Mouse (Mus musculus): ENCODE data around the gene Abi3. TPM values are rescaled to one million over a fixed set of nuclear protein-coding genes. Genes with fewer than 3 reads are reported as not detected.

Gene Abi3
- polyA plus RNA-seq, 1 experiment from 2014 or later = 0.64 TPM

- Histone ChIP-seq H3K27me3 (ENCODE audit: control insufficient read depth, insufficient read depth, low read length) (peaks cover 14% of the 10 kb centered on the region), H3K9ac (replicated peaks; ENCODE audit: low read depth, low read length) (no peak overlapping the region), H3K4me3 (ENCODE audit: low read depth, low read length) (no peak overlapping the region), H3K4me1 (ENCODE audit: control insufficient read depth, insufficient read depth, low read length) (peaks cover 5% of the 10 kb centered on the region; the same call in 1 of the 2 replicates), H3K4me2 (ENCODE audit: low read depth, low read length) (no peak overlapping the region), H3K36me3 (ENCODE audit: control insufficient read depth, insufficient read depth, low read length) (no peaks in the 10 kb centered on the region), H3K9me3 (ENCODE audit: control insufficient read depth, low read length) (no peaks in the 10 kb centered on the region), H3K27ac (ENCODE audit: low read depth, low read length) (no peak overlapping the region)
- WGBS = 95% methylated on average over 4 of the region's 4 CpGs
- no peak for ATAC-seq (ENCODE audit: low read depth)
These were observed 19.8 kb downstream of the Abi3 start for GRCm38 (mm10) chr11:95822437-95822836.

DNA sequence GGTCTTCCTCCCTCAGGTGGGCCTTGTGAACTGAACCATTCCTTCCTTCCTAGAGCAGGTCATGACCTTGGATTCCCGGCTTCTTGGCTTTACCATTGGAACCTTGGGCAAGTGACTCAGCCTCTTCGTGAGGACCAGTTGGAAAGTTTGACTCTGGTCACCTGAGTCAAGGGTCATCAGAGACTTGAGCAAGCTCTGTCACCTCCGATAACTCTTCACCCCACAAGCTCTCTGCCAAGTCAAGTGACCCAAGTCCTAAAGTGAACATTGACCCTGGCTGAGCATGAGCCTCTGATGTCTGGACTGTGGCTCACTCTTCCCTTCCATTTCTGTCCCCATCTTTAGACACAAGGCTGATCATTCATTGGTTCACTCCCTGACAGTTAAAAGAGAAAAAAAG is 20.8 kb downstream of the Abi3 start:
- no peak overlapping the region for H3K27ac ChIP-seq (ENCODE audit: low read depth, low read length)
- 94% methylated on average over 3 of the region's 3 CpGs for WGBS
- ATAC-seq (ENCODE audit: low read depth) = no peak

GRCm38 (mm10) chr11:95819138-95819537 is 23.1 kb downstream of the Abi3 start:
- Histone ChIP-seq H3K27ac (ENCODE audit: low read depth, low read length) (no peak overlapping the region), H3K9ac (replicated peaks; ENCODE audit: low read depth, low read length) (no peak overlapping the region), H3K27me3 (ENCODE audit: control insufficient read depth, insufficient read depth, low read length) (peaks cover 2% of the 10 kb centered on the region), H3K9me3 (ENCODE audit: control insufficient read depth, low read length) (no peaks in the 10 kb centered on the region), H3K4me1 (ENCODE audit: control insufficient read depth, insufficient read depth, low read length) (no peaks in the 10 kb centered on the region), H3K36me3 (ENCODE audit: control insufficient read depth, insufficient read depth, low read length) (no peaks in the 10 kb centered on the region), H3K4me2 (ENCODE audit: low read depth, low read length) (no peak overlapping the region), H3K4me3 (ENCODE audit: low read depth, low read length) (no peak overlapping the region)
- WGBS = 86% methylated on average over 8 of the region's 8 CpGs
- no peak for ATAC-seq (ENCODE audit: low read depth)

More for the DNA sequence above, 20.8 kb downstream of the Abi3 start:
- H3K9me3 ChIP-seq (ENCODE audit: control insufficient read depth, low read length) = no peaks in the 10 kb centered on the region
- H3K9ac ChIP-seq (replicated peaks; ENCODE audit: low read depth, low read length) = no peak overlapping the region
- H3K36me3 ChIP-seq (ENCODE audit: control insufficient read depth, insufficient read depth, low read length) = no peaks in the 10 kb centered on the region
- H3K4me3 ChIP-seq (ENCODE audit: low read depth, low read length) = no peak overlapping the region
- H3K4me2 ChIP-seq (ENCODE audit: low read depth, low read length) = no peak overlapping the region
- H3K4me1 ChIP-seq (ENCODE audit: control insufficient read depth, insufficient read depth, low read length) = peaks cover 5% of the 10 kb centered on the region; the same call in 1 of the 2 replicates
- peaks cover 8% of the 10 kb centered on the region for H3K27me3 ChIP-seq (ENCODE audit: control insufficient read depth, insufficient read depth, low read length)

DNA sequence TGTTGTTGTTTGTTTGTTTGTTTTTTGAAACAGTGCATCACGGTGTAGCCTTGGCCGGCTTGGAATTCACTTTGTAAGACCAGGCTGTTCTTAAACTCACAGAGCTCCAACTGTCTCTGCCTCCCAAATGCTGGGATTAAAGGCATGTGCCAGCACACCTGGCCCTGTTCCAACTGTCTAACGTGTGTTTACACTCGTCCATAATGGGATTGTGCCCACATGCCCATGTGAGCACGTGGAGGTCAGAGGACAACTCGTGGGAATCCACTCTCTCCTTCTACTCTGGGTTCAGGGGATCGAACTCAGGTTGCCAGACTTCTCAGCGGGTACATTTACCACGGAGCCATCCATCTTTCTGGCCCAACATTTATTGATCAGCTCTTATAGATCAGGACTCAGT is 26.9 kb downstream of the Abi3 start:
- H3K36me3 ChIP-seq (ENCODE audit: control insufficient read depth, insufficient read depth, low read length) = no peaks in the 10 kb centered on the region
- no peak overlapping the region for H3K27ac ChIP-seq (ENCODE audit: low read depth, low read length)
- no peaks in the 10 kb centered on the region for H3K4me1 ChIP-seq (ENCODE audit: control insufficient read depth, insufficient read depth, low read length)
- ATAC-seq (ENCODE audit: low read depth) = no peak
- WGBS = 79% methylated on average over 9 of the region's 9 CpGs
- no peak overlapping the region for H3K9ac ChIP-seq (replicated peaks; ENCODE audit: low read depth, low read length)
- no peak overlapping the region for H3K4me3 ChIP-seq (ENCODE audit: low read depth, low read length)
- H3K9me3 ChIP-seq (ENCODE audit: control insufficient read depth, low read length) = no peaks in the 10 kb centered on the region
- H3K4me2 ChIP-seq (ENCODE audit: low read depth, low read length) = no peak overlapping the region
- no peaks in the 10 kb centered on the region for H3K27me3 ChIP-seq (ENCODE audit: control insufficient read depth, insufficient read depth, low read length)

GRCm38 (mm10) chr11:95814857-95815256 is 27.4 kb downstream of the Abi3 start:
- no peaks in the 10 kb centered on the region for H3K9me3 ChIP-seq (ENCODE audit: control insufficient read depth, low read length)
- 80% methylated on average over 5 of the region's 5 CpGs for WGBS
- H3K4me1 ChIP-seq (ENCODE audit: control insufficient read depth, insufficient read depth, low read length) = no peaks in the 10 kb centered on the region
- no peak overlapping the region for H3K4me3 ChIP-seq (ENCODE audit: low read depth, low read length)
- no peak overlapping the region for H3K9ac ChIP-seq (replicated peaks; ENCODE audit: low read depth, low read length)
- H3K27me3 ChIP-seq (ENCODE audit: control insufficient read depth, insufficient read depth, low read length) = no peaks in the 10 kb centered on the region
- H3K27ac ChIP-seq (ENCODE audit: low read depth, low read length) = no peak overlapping the region
- no peaks in the 10 kb centered on the region for H3K36me3 ChIP-seq (ENCODE audit: control insufficient read depth, insufficient read depth, low read length)
- ATAC-seq (ENCODE audit: low read depth) = no peak
- no peak overlapping the region for H3K4me2 ChIP-seq (ENCODE audit: low read depth, low read length)

- no peak overlapping the region for H3K4me3 ChIP-seq (ENCODE audit: low read depth, low read length)
- H3K27ac ChIP-seq (ENCODE audit: low read depth, low read length) = no peak overlapping the region
- H3K9me3 ChIP-seq (ENCODE audit: control insufficient read depth, low read length) = no peaks in the 10 kb centered on the region
- 95% methylated on average over 2 of the region's 2 CpGs for WGBS
- H3K36me3 ChIP-seq (ENCODE audit: control insufficient read depth, insufficient read depth, low read length) = no peaks in the 10 kb centered on the region
- no peak overlapping the region for H3K4me2 ChIP-seq (ENCODE audit: low read depth, low read length)
- H3K9ac ChIP-seq (replicated peaks; ENCODE audit: low read depth, low read length) = no peak overlapping the region
- no peaks in the 10 kb centered on the region for H3K4me1 ChIP-seq (ENCODE audit: control insufficient read depth, insufficient read depth, low read length)
- H3K27me3 ChIP-seq (ENCODE audit: control insufficient read depth, insufficient read depth, low read length) = no peaks in the 10 kb centered on the region
- ATAC-seq (ENCODE audit: low read depth) = no peak
These were observed 28.2 kb downstream of the Abi3 start for GRCm38 (mm10) chr11:95814101-95814500.

DNA sequence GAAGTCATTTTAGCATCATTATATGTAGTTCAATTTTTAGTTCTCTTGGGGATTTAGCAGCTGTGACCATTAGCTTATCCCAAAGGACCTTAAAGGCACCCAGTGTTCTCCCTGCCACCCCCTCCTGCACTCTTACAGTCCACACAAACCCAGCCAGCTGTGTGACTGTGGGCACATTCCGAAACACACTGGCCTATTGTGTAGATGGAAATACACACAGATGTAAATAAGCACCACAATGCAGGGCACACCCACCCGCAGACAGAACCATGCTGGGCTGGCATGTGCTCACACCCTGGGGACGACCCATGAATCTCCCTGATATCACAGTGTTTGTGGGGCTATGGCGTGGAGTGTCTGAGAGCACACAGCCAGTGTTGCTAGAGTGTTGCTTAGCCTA is 30.1 kb downstream of the Abi3 start:
- no peak for ATAC-seq (ENCODE audit: low read depth)
- WGBS = 49% methylated on average over 4 of the region's 4 CpGs
- Histone ChIP-seq H3K27me3 (ENCODE audit: control insufficient read depth, insufficient read depth, low read length) (no peaks in the 10 kb centered on the region), H3K9me3 (ENCODE audit: control insufficient read depth, low read length) (no peaks in the 10 kb centered on the region), H3K9ac (replicated peaks; ENCODE audit: low read depth, low read length) (no peak overlapping the region), H3K27ac (ENCODE audit: low read depth, low read length) (no peak overlapping the region), H3K4me2 (ENCODE audit: low read depth, low read length) (no peak overlapping the region), H3K4me1 (ENCODE audit: control insufficient read depth, insufficient read depth, low read length) (no peaks in the 10 kb centered on the region), H3K4me3 (ENCODE audit: low read depth, low read length) (no peak overlapping the region), H3K36me3 (ENCODE audit: control insufficient read depth, insufficient read depth, low read length) (no peaks in the 10 kb centered on the region)

GRCm38 (mm10) chr11:95811741-95812140 is 30.5 kb downstream of the Abi3 start:
- no peak overlapping the region for H3K27ac ChIP-seq (ENCODE audit: low read depth, low read length)
- no peak overlapping the region for H3K4me2 ChIP-seq (ENCODE audit: low read depth, low read length)
- H3K4me3 ChIP-seq (ENCODE audit: low read depth, low read length) = no peak overlapping the region
- no peak for ATAC-seq (ENCODE audit: low read depth)
- H3K4me1 ChIP-seq (ENCODE audit: control insufficient read depth, insufficient read depth, low read length) = no peaks in the 10 kb centered on the region
- H3K9ac ChIP-seq (replicated peaks; ENCODE audit: low read depth, low read length) = no peak overlapping the region
- H3K36me3 ChIP-seq (ENCODE audit: control insufficient read depth, insufficient read depth, low read length) = no peaks in the 10 kb centered on the region
- H3K9me3 ChIP-seq (ENCODE audit: control insufficient read depth, low read length) = no peaks in the 10 kb centered on the region
- WGBS = 79% methylated on average over 6 of the region's 6 CpGs
- H3K27me3 ChIP-seq (ENCODE audit: control insufficient read depth, insufficient read depth, low read length) = no peaks in the 10 kb centered on the region

DNA sequence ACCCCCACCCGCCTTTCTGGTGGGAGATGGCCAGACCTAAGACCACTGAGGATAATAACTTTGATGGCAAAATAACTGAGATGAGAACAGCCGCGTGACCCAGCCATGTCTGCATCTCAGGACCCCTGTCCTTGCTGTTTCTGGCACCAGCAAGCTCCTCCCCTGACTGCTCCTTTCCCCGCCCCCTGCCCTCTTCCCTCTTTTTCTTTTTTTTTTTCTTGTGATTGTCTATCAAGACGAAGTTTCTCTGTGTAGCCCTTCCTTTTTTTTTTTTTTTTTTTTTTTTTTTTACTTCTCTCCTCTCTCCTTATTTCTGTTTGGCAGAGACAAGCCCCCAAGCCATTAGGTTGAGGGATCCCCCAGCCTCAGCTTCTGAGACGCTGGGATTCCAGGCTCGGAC is 31.4 kb downstream of the Abi3 start:
- Histone ChIP-seq H3K36me3 (ENCODE audit: control insufficient read depth, insufficient read depth, low read length) (no peaks in the 10 kb centered on the region), H3K27me3 (ENCODE audit: control insufficient read depth, insufficient read depth, low read length) (no peaks in the 10 kb centered on the region), H3K27ac (ENCODE audit: low read depth, low read length) (no peak overlapping the region), H3K4me2 (ENCODE audit: low read depth, low read length) (no peak overlapping the region), H3K4me1 (ENCODE audit: control insufficient read depth, insufficient read depth, low read length) (no peaks in the 10 kb centered on the region), H3K9me3 (ENCODE audit: control insufficient read depth, low read length) (no peaks in the 10 kb centered on the region), H3K4me3 (ENCODE audit: low read depth, low read length) (no peak overlapping the region), H3K9ac (replicated peaks; ENCODE audit: low read depth, low read length) (no peak overlapping the region)
- no peak for ATAC-seq (ENCODE audit: low read depth)
- 59% methylated on average over 7 of the region's 7 CpGs for WGBS

GRCm38 (mm10) chr11:95809603-95810002 is 32.7 kb downstream of the Abi3 start:
- no peak overlapping the region for H3K9ac ChIP-seq (replicated peaks; ENCODE audit: low read depth, low read length)
- no peak overlapping the region for H3K27ac ChIP-seq (ENCODE audit: low read depth, low read length)
- no peak overlapping the region for H3K4me2 ChIP-seq (ENCODE audit: low read depth, low read length)
- WGBS = 16% methylated on average over 5 of the region's 5 CpGs
- no peak for ATAC-seq (ENCODE audit: low read depth)
- no peaks in the 10 kb centered on the region for H3K4me1 ChIP-seq (ENCODE audit: control insufficient read depth, insufficient read depth, low read length)
- H3K9me3 ChIP-seq (ENCODE audit: control insufficient read depth, low read length) = no peaks in the 10 kb centered on the region
- H3K4me3 ChIP-seq (ENCODE audit: low read depth, low read length) = no peak overlapping the region
- H3K27me3 ChIP-seq (ENCODE audit: control insufficient read depth, insufficient read depth, low read length) = no peaks in the 10 kb centered on the region
- no peaks in the 10 kb centered on the region for H3K36me3 ChIP-seq (ENCODE audit: control insufficient read depth, insufficient read depth, low read length)

Data from neural tube, embryonic 14.5 days (tissue).